Mouse (Mus musculus): Measurements from ENCODE around the gene Tnfsf12.

The Tnfsf12 gene

DNA sequence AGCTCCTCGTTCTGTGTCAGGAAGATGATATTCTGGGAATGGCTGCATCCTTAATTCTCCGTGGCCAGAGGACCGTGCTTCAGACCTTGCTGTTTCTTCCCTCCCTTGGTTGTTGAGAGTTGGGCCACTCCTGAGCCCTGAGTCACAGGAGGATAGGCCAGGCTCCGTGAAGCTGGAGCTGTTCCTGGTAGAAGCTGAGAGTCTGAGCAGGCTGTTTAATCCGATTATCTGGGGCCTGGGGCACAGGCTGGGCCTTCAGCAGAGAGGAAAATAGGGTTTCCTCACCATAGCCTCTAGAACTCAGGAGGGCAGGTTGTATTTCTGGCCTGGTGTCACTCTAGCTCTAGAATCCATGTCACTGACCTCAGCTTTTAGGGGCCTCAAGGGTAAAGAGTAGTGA lies 42.2 kb downstream of the Tnfsf12 start:
- DNase-seq: no peak

GRCm38 (mm10) chr11:69645860-69646259 lies 49.8 kb downstream of the Tnfsf12 start:
- no peak for DNase-seq
